Mouse (Mus musculus): ENCODE results near the gene Fbp1. TPM values are rescaled to one million over a fixed set of nuclear protein-coding genes. Genes with fewer than 3 reads are reported as not detected.
"Not testable (repeated sequence)": the region's sequence is repeated elsewhere in the genome, so short reads cannot be mapped to it uniquely, and the experiment has no call there.

Gene Fbp1
- 1.4 and 1.5 TPM in 2 replicates for polyA plus RNA-seq (2015; fragmentation: Nextera tagmentation; extraction: Ambion mirVana)

DNA sequence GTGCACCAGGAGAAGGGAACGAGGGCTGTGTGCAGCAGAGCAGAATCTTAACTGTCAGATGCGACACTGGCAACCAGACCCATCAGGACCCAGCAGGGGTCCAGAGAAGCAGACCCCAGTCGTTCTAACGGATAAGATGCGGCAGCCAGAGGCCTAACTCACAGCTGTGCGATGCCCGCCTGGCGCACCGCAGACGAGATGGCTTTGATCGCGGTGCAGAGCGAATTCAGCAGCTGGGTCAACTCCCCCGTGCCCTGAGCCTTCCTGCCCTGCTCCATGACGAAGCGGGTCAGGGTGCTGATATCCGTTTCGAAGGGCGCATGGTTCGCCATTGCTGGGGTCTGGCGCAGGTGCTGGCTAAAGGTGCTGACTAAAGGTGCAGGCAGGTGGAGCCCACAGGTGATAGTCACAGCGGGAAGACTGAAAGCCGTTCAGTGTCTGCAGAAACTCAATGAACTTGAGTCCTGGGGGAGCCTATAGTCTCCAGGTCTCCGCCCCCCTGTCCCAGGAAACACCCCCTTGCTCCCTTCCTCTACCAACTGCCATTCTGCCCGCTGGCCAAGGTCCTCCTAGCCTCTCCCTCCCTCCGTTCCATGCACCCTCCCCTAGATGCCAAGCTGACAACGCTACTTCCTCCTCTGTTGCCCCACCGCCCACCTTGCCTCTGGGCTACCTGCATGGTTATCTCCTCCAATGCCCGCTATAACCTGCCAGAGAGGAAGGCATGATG lies at the start of gene Fbp1:
Gene Fbp1, minus strand, starts transcription at position 571 of the 730 bp plus-strand sequence.
- no peak for ATAC-seq (ENCODE audit: insufficient number of reproducible peaks, low FRiP score, low TSS enrichment, low read depth)
- peaks cover 30% of the 10 kb centered on the region for H3K27me3 ChIP-seq
- H3K27ac ChIP-seq, result no peak within 1 kb of the TSS
- H3K4me2 ChIP-seq, result peak within 1 kb of the TSS; percentile 41; the same call in 1 of the 2 replicates
- H3K36me3 ChIP-seq, result no peaks in the 10 kb centered on the region
- H3K9ac ChIP-seq, result no peak within 1 kb of the TSS
- WGBS, result 7% methylated on average over 29 of the region's 29 CpGs
- H3K9me3 ChIP-seq, result no peaks in the 10 kb centered on the region
- H3K4me3 ChIP-seq, result peak within 1 kb of the TSS; percentile 11
- peaks cover 8% of the 10 kb centered on the region for H3K4me1 ChIP-seq

- Histone ChIP-seq H3K4me3 (no peak overlapping the region), H3K9me3 (no peaks in the 10 kb centered on the region), H3K27ac (no peak overlapping the region), H3K36me3 (no peaks in the 10 kb centered on the region), H3K4me2 (no peak overlapping the region), H3K9ac (no peak overlapping the region), H3K4me1 (no peaks in the 10 kb centered on the region), H3K27me3 (no peaks in the 10 kb centered on the region)
- no peak for ATAC-seq (ENCODE audit: insufficient number of reproducible peaks, low FRiP score, low TSS enrichment, low read depth)
- WGBS, result 58% methylated on average over 4 of the region's 4 CpGs
These were observed 44.4 kb upstream of the Fbp1 start for GRCm38 (mm10) chr13:62932452-62932851.

DNA sequence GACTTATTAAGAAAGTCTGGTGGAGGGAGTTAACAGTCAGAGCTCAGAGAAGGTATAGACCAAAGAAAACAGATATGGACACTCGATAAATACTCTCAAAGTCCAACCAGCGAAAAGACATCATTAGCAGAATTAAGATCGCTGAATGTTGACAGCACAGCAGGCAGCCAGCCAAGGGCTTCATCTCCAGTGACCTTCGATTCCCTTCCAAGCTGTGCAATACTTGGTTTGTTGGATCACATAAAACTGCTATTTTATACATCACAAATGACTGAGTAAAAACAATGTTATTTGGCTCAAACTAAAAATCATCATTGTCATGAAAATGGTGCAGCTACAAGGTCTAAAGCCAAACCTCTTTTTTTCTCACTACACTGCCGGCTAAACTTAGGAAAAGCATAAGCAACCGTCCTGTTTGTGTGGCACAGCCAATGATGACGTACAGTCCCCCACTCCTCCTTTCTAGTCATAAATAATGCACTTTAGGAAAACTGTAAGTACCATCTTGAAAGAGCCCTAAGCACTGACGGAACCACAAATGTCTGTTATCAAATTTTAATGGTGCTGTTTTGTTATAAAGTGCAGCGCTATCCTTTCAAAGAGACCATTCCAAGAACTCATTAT lies 41.8 kb upstream of the Fbp1 start:
- Histone ChIP-seq H3K4me1 (no peaks in the 10 kb centered on the region), H3K27me3 (no peaks in the 10 kb centered on the region), H3K27ac (no peak overlapping the region), H3K4me3 (no peak overlapping the region), H3K9ac (no peak overlapping the region), H3K9me3 (no peaks in the 10 kb centered on the region), H3K4me2 (no peak overlapping the region), H3K36me3 (no peaks in the 10 kb centered on the region)
- WGBS, result 54% methylated on average over 9 of the region's 9 CpGs
- ATAC-seq (ENCODE audit: insufficient number of reproducible peaks, low FRiP score, low TSS enrichment, low read depth), result no peak

DNA sequence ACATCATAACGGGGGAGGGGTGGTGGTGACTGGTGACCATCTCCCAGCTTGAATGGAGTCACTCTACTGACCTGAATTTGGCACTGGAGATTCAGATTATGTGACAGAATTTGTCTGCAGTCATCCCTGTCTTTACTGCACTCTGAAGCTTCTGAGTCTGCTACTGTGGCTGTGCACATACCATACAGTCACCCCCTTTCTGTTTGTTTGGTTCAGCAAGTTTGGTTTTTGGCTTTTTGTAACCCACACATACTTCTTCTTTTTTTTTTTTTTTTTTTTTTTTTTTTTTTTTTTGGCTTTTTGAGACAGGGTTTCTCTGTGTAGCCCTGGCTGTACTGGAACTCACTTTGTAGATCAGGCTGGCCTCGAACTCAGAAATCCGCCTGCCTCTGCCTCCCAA lies 41.1 kb upstream of the Fbp1 start:
- not testable (repeated sequence) for H3K4me1 ChIP-seq; H3K9ac ChIP-seq; H3K4me3 ChIP-seq; ATAC-seq (ENCODE audit: insufficient number of reproducible peaks, low FRiP score, low TSS enrichment, low read depth); H3K4me2 ChIP-seq; H3K27ac ChIP-seq; H3K36me3 ChIP-seq; H3K27me3 ChIP-seq; H3K9me3 ChIP-seq
- WGBS, result 93% methylated on average over 3 of the region's 3 CpGs

GRCm38 (mm10) chr13:62927470-62927869 lies 39.4 kb upstream of the Fbp1 start:
- WGBS, result 43% methylated on average over 1 of the region's 1 CpGs
- Histone ChIP-seq H3K27me3 (no peaks in the 10 kb centered on the region), H3K4me3 (no peak overlapping the region), H3K36me3 (no peaks in the 10 kb centered on the region), H3K9me3 (no peaks in the 10 kb centered on the region), H3K4me2 (no peak overlapping the region), H3K27ac (no peak overlapping the region), H3K4me1 (peaks cover 10% of the 10 kb centered on the region; the same call in 1 of the 2 replicates), H3K9ac (no peak overlapping the region)
- ATAC-seq (ENCODE audit: insufficient number of reproducible peaks, low FRiP score, low TSS enrichment, low read depth), result no peak

DNA sequence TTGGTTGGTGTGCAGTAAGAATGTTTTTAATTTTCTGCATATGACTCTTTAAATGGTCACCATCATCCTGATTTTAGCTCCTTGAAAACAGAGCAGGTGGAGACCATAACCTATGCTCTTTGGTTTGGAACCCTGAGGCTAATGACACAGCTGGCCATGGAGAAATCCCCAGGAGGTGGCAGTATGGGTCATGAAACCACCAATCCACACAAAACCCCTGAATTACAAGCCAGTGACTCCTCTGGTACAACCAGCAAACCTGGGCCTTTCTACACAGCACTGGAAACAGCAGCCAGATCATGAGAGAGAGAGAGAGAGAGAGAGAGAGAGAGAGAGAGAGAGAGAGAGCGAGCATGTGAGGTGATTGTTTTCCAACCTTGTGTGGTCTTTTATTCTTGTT lies 38.4 kb upstream of the Fbp1 start:
- Histone ChIP-seq H3K4me3 (no peak overlapping the region), H3K9ac (no peak overlapping the region), H3K27ac (peak overlapping the region; percentile 62; the same call in 1 of the 2 replicates), H3K4me2 (no peak overlapping the region), H3K4me1 (peaks cover 10% of the 10 kb centered on the region; the same call in 1 of the 2 replicates), H3K36me3 (no peaks in the 10 kb centered on the region), H3K9me3 (no peaks in the 10 kb centered on the region), H3K27me3 (no peaks in the 10 kb centered on the region)
- WGBS, result 50% methylated on average over 1 of the region's 1 CpGs
- ATAC-seq (ENCODE audit: insufficient number of reproducible peaks, low FRiP score, low TSS enrichment, low read depth), result no peak

DNA sequence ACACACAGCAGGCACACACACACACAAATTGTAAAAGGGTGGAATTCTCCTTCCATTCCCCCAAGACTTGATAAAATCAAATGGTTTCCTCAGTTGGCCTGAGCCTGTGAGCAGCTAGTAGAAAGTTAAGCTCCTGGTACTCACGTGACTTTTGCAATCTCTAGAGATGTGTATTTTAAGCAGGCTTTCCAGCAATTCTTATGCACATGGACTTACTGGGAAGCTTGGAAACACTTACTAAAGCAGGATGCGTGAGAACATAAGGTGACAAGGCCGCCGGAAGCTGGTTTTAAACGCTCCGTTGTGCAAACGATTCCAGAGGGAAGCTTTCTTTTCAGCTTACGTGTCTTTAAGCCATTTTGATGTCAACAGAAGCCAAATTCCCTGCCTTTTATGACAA lies 35.1 kb upstream of the Fbp1 start:
- 0 out of 2 replicates have a peak overlapping the region, but pooled peaks have one; percentile 24 for H3K27ac ChIP-seq

GRCm38 (mm10) chr13:62922645-62923044 lies 34.6 kb upstream of the Fbp1 start:
- H3K4me2 ChIP-seq, result no peak overlapping the region
- peaks cover 10% of the 10 kb centered on the region; the same call in 1 of the 2 replicates for H3K4me1 ChIP-seq
- no peaks in the 10 kb centered on the region for H3K9me3 ChIP-seq
- 0 out of 2 replicates have a peak overlapping the region, but pooled peaks have one; percentile 24 for H3K27ac ChIP-seq
- no peaks in the 10 kb centered on the region for H3K36me3 ChIP-seq
- no peak overlapping the region for H3K4me3 ChIP-seq
- H3K9ac ChIP-seq, result no peak overlapping the region
- no peaks in the 10 kb centered on the region for H3K27me3 ChIP-seq
- 56% methylated on average over 3 of the region's 3 CpGs for WGBS
- ATAC-seq (ENCODE audit: insufficient number of reproducible peaks, low FRiP score, low TSS enrichment, low read depth), result no peak

More for the DNA sequence above, 35.1 kb upstream of the Fbp1 start:
- no peak overlapping the region for H3K4me2 ChIP-seq
- peaks cover 10% of the 10 kb centered on the region; the same call in 1 of the 2 replicates for H3K4me1 ChIP-seq
- WGBS, result 57% methylated on average over 8 of the region's 8 CpGs
- no peaks in the 10 kb centered on the region for H3K9me3 ChIP-seq
- H3K36me3 ChIP-seq, result no peaks in the 10 kb centered on the region
- no peaks in the 10 kb centered on the region for H3K27me3 ChIP-seq
- H3K4me3 ChIP-seq, result no peak overlapping the region
- H3K9ac ChIP-seq, result no peak overlapping the region
- no peak for ATAC-seq (ENCODE audit: insufficient number of reproducible peaks, low FRiP score, low TSS enrichment, low read depth)

- Histone ChIP-seq H3K36me3 (no peaks in the 10 kb centered on the region), H3K27ac (0 out of 2 replicates have a peak overlapping the region, but pooled peaks have one; percentile 18), H3K9me3 (no peaks in the 10 kb centered on the region), H3K4me2 (no peak overlapping the region), H3K4me3 (no peak overlapping the region), H3K9ac (no peak overlapping the region), H3K4me1 (peaks cover 10% of the 10 kb centered on the region; the same call in 1 of the 2 replicates), H3K27me3 (no peaks in the 10 kb centered on the region)
- 27% methylated on average over 11 of the region's 11 CpGs for WGBS
- no peak for ATAC-seq (ENCODE audit: insufficient number of reproducible peaks, low FRiP score, low TSS enrichment, low read depth)
These were observed 31.7 kb upstream of the Fbp1 start for GRCm38 (mm10) chr13:62919647-62920341.

DNA sequence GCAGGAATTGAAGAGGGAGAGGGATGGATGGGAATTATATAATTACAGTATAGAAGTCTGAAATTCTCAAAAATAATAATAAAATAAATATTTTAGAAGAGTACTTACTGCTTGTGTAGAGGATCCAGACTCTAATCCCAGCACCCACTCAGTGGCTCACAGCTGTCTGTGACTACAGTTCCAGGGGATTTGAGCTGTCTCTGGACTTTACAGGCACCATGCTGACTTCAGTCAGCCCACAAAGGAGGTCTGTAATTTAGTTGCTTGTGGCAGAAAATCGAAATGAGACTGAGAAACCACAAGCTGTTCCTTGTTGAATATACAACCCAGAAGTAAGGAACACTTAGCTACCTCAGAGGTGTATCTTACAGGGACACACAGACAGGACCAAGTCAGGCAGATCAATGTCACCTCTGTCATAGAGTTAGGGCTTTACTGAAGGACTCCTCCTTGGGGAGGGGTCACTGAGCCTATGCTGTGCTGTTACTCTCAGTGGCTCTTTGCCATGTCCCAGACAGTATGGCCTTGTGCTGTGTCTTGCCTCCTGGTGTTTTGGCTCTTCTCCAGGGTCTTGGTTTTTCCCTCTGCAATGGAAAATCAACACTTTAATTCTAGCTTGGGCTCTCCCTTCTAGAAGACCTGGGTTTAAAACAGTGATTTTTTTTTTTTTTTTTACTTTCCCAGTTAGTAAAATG lies 29.5 kb upstream of the Fbp1 start:
- Histone ChIP-seq H3K4me1 (no peaks in the 10 kb centered on the region; the same call in 1 of the 2 replicates), H3K4me2 (no peak overlapping the region), H3K9ac (no peak overlapping the region), H3K27ac (peak overlapping the region; percentile 47), H3K36me3 (no peaks in the 10 kb centered on the region), H3K9me3 (no peaks in the 10 kb centered on the region), H3K27me3 (no peaks in the 10 kb centered on the region), H3K4me3 (no peak overlapping the region)
- 22% methylated on average over 1 of the region's 1 CpGs for WGBS
- ATAC-seq (ENCODE audit: insufficient number of reproducible peaks, low FRiP score, low TSS enrichment, low read depth), result peak; percentile 88

- Histone ChIP-seq H3K36me3 (no peaks in the 10 kb centered on the region), H3K27me3 (no peaks in the 10 kb centered on the region), H3K4me3 (no peak overlapping the region), H3K4me1 (no peaks in the 10 kb centered on the region; the same call in 1 of the 2 replicates), H3K9me3 (no peaks in the 10 kb centered on the region), H3K4me2 (no peak overlapping the region), H3K27ac (no peak overlapping the region; the same call in 1 of the 2 replicates), H3K9ac (no peak overlapping the region)
- no peak for ATAC-seq (ENCODE audit: insufficient number of reproducible peaks, low FRiP score, low TSS enrichment, low read depth)
- 49% methylated on average over 4 of the region's 4 CpGs for WGBS
These were observed 28.6 kb upstream of the Fbp1 start for GRCm38 (mm10) chr13:62916675-62917074.
